Mouse (Mus musculus): ENCODE results near the gene Rassf1.

The Rassf1 gene

GRCm38 (mm10) chr9:107603251-107603650 lies 51.9 kb downstream of the Rassf1 start:
- no peak for DNase-seq (ENCODE audit: low read depth)

- no peak for DNase-seq (ENCODE audit: low read depth)
These were observed 53.8 kb downstream of the Rassf1 start for GRCm38 (mm10) chr9:107605041-107605661.

GRCm38 (mm10) chr9:107606591-107606990 lies 55.2 kb downstream of the Rassf1 start:
- DNase-seq (ENCODE audit: low read depth): no peak

GRCm38 (mm10) chr9:107607036-107607435 lies 55.7 kb downstream of the Rassf1 start:
- DNase-seq (ENCODE audit: low read depth): no peak

GRCm38 (mm10) chr9:107607653-107608245 lies 56.4 kb downstream of the Rassf1 start:
- DNase-seq (ENCODE audit: low read depth): no peak

GRCm38 (mm10) chr9:107608741-107609432 lies 57.5 kb downstream of the Rassf1 start, which contains the start of gene Sema3b:
Sema3b (minus strand) TSS chr9:107609229.
- DNase-seq (ENCODE audit: low read depth): no peak

- no peak for DNase-seq (ENCODE audit: low read depth)
These were observed 58.1 kb downstream of the Rassf1 start for GRCm38 (mm10) chr9:107609433-107609830.

- no peak for DNase-seq (ENCODE audit: low read depth)
These were observed 60.3 kb downstream of the Rassf1 start for GRCm38 (mm10) chr9:107611456-107612190.
